Mouse (Mus musculus) limb, embryonic 14.5 days (tissue): ENCODE data around the gene Fam160b1. TPM values are rescaled to one million over a fixed set of nuclear protein-coding genes. Genes with fewer than 3 reads are reported as not detected.
A peak's percentile ranks its signal among the peaks of the same experiment; 100 is the strongest.

Experiments
- ATAC-seq: fragments of 200-750 bp; cut with Nextera tagmentation; 2 replicates; pipeline ENCODE4 v1.8.0; 2017; ENCODE audit warnings: low read depth, moderate number of reproducible peaks, moderate TSS enrichment; ENCODE audit not compliant: low FRiP score
- DNase-seq: peaks from one replicate; pipeline ENCODE4 v3.0.0-alpha.2; 2015; ENCODE audit warnings: low spot score
- H3K27ac ChIP-seq: fragments of 300-500 bp; sonication (generic); replicated peaks from 2 replicates; pipeline ENCODE4 v1.5.1; 2014; ENCODE audit warnings: low read depth, mild to moderate bottlenecking, low read length, moderate library complexity, mixed read lengths
- H3K27me3 ChIP-seq: fragments of 300-500 bp; sonication (generic); 2 replicates; pipeline ENCODE4 v1.6.1; 2014; ENCODE audit warnings: low read length, mixed read lengths; ENCODE audit not compliant: control insufficient read depth, insufficient read depth
- H3K36me3 ChIP-seq: fragments of 300-500 bp; sonication (generic); 2 replicates; pipeline ENCODE4 v1.6.1; 2014; ENCODE audit warnings: mild to moderate bottlenecking, low read length, moderate library complexity, mixed read lengths; ENCODE audit not compliant: control insufficient read depth, insufficient read depth
- H3K4me1 ChIP-seq: fragments of 300-500 bp; sonication (generic); 2 replicates; pipeline ENCODE4 v1.6.1; 2014; ENCODE audit warnings: antibody characterized with exemption, low read length, mixed read lengths; ENCODE audit not compliant: control insufficient read depth, insufficient read depth
- H3K4me2 ChIP-seq: fragments of 300-500 bp; sonication (generic); replicated peaks from 2 replicates; pipeline ENCODE4 v1.6.1; 2014; ENCODE audit warnings: low read depth, mild to moderate bottlenecking, low read length, moderate library complexity; ENCODE audit not compliant: severe bottlenecking
- H3K4me3 ChIP-seq: fragments of 300-500 bp; sonication (generic); replicated peaks from 2 replicates; pipeline ENCODE4 v1.5.1; 2014; ENCODE audit warnings: low read length
- H3K9ac ChIP-seq: fragments of 300-500 bp; sonication (generic); 2 replicates; pipeline ENCODE4 v1.6.1; 2014; ENCODE audit warnings: mild to moderate bottlenecking, low read depth, low read length, moderate library complexity; ENCODE audit not compliant: severe bottlenecking
- H3K9me3 ChIP-seq: fragments of 300-500 bp; sonication (generic); 2 replicates; pipeline ENCODE4 v1.6.1; 2016; ENCODE audit warnings: low read length; ENCODE audit not compliant: control insufficient read depth
- POLR2A ChIP-seq: fragments of 200-500 bp; IDR thresholded peaks from 2 replicates; pipeline ENCODE4 v1.8.0; 2012; ENCODE audit warnings: inconsistent platforms, mild to moderate bottlenecking, moderate library complexity, borderline replicate concordance; ENCODE audit not compliant: insufficient read depth, insufficient read length; ENCODE audit errors: extremely low read depth
- WGBS: fragments of 180-500 bp; shearing (Covaris S2); extraction: QIAGEN DNeasy Blood & Tissue Kit; methylation state at CpG from one replicate; pipeline ENCODE4 v1.1.7; 2014; 5-methylcytosine and 5-hydroxymethylcytosine counted together
- polyA plus RNA-seq, 2 experiments: library from polyadenylated mRNA; depleted of rRNA in 1 of 2; stranded (reverse) in 1 of 2; unstranded in 1 of 2; fragments of >200 nt; fragmentation: Nextera tagmentation in 1 of 2; extraction: Ambion mirVana in 1 of 2; gene quantifications; 2 replicates each; pipeline versions ENCODE4 v1.2.1 to v1.2.3; 2012 to 2014

Gene Fam160b1
- polyA plus RNA-seq, 2 experiments, result 19.3 to 23.0 TPM

DNA sequence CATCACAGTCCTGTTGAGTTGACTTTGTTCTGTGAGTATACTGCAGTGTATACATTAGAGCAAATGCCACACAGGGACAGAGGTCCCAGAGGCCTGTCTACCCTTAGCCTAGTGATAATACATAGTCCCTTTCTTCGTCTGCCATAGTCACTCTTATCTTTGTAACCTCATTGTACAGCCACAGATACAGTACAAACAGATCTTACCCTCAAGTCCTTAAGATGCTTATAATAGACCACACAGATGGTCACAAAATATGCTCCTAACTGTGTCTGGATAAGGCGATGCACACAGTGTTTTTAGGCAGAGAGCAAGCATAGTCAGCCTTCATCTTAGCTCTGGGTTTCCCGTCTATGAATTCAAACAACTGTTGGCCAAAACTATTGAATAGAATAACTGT lies 43.9 kb upstream of the Fam160b1 start:
- WGBS, result 84% methylated on average over 3 of the region's 3 CpGs
- peaks cover 28% of the 10 kb centered on the region; the same call in 1 of the 2 replicates for H3K27me3 ChIP-seq
- no peaks in the 10 kb centered on the region for H3K36me3 ChIP-seq
- no peak for ATAC-seq
- no peak overlapping the region for H3K9ac ChIP-seq
- H3K4me1 ChIP-seq, result peaks cover 10% of the 10 kb centered on the region
- H3K4me2 ChIP-seq, result no peak overlapping the region
- no peak overlapping the region for H3K27ac ChIP-seq
- no peak overlapping the region for H3K4me3 ChIP-seq
- TF ChIP-seq POLR2A, result no peak
- no peak for DNase-seq
- H3K9me3 ChIP-seq, result no peaks in the 10 kb centered on the region

DNA sequence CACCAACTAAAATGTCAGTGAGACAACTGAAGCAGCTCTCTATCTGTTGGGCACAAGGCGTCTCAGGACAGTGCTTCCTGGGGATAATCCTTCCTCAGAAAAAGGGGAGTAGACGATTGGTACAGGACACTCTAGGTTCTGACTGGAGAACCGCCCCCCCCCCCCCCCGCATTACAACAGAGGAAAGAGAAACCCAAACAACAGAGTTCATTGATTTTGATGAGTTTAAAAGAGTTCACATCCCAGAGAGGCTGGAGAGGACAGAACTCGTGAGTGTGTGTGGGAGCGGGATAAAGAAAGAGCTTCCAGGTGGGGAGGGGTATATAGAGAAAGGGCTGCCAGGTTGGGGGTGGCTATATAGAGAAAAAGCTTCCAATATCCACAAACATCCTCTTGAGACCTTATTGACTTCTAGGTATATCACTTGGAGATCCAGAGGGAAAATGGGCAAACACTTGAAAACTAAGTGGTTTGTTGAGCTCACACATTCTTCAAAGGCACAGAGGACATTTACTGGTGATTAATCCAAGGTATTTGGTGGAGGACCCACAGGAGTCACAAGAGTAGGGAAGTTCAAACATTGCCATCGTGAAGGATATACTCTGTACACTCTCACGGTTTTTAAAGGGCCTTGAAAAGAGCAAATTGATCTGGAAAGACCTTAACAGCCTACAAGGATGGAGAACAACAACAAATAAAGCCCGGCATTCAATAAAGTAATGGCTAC lies 39.7 kb upstream of the Fam160b1 start:
- H3K4me1 ChIP-seq, result no peaks in the 10 kb centered on the region
- DNase-seq, result no peak

DNA sequence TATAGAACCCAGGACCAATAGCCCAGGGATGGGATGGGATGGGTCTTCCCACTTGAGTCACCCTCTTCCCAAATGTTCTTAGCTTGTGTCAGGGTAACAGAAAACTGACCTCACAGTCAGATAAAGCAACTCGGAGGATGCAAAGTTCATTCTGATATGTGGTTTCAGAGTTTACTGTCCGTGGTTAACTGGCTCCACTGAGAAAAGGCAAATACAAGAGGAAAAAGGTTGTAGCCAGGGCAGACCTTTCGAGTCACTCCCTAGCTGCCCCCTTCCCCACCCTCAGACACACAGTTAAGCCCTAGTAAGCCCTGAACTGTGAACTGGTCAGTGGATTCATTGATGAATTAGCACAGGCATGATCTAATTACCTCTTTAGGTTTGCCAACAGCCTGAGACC lies 38.6 kb upstream of the Fam160b1 start:
- no peak for ATAC-seq

More for the DNA sequence above, 39.7 kb upstream of the Fam160b1 start:
- WGBS, result 83% methylated on average over 9 of the region's 9 CpGs
- no peak for ATAC-seq
- H3K36me3 ChIP-seq, result no peaks in the 10 kb centered on the region
- TF ChIP-seq POLR2A, result no peak
- no peaks in the 10 kb centered on the region for H3K27me3 ChIP-seq
- H3K4me3 ChIP-seq, result no peak overlapping the region
- H3K9ac ChIP-seq, result no peak overlapping the region
- H3K4me2 ChIP-seq, result no peak overlapping the region
- H3K27ac ChIP-seq, result no peak overlapping the region
- H3K9me3 ChIP-seq, result no peaks in the 10 kb centered on the region

DNA sequence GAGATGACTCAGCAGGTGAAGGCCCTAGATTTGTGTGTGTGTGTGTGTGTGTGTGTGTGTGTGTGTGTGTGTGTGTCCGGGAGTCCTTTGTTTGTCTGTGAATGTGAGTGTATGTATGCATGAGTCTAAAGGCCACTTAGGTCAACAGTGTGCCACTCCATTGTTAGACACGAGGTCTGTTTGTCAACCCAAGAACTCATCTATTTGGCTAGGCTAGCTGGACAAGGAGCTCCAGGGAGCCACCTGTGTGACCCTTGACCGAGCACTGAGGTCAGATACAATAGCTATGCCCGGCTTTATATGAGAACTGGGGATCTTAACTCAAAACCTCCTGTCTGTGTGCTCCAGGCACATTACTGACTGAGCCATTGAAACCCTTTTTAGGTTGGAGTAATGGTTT lies 38.0 kb upstream of the Fam160b1 start:
- Histone ChIP-seq H3K4me1 (no peaks in the 10 kb centered on the region), H3K9me3 (no peaks in the 10 kb centered on the region), H3K9ac (no peak overlapping the region), H3K27ac (no peak overlapping the region), H3K27me3 (no peaks in the 10 kb centered on the region), H3K4me3 (no peak overlapping the region), H3K36me3 (no peaks in the 10 kb centered on the region), H3K4me2 (no peak overlapping the region)
- DNase-seq (no peak), ATAC-seq (no peak)
- 86% methylated on average over 4 of the region's 4 CpGs for WGBS
- no peak for TF ChIP-seq POLR2A

More for the DNA sequence above, 38.6 kb upstream of the Fam160b1 start:
- 80% methylated on average over 3 of the region's 3 CpGs for WGBS
- Histone ChIP-seq H3K9ac (no peak overlapping the region), H3K36me3 (no peaks in the 10 kb centered on the region), H3K27ac (no peak overlapping the region), H3K4me1 (no peaks in the 10 kb centered on the region), H3K4me3 (no peak overlapping the region), H3K9me3 (no peaks in the 10 kb centered on the region), H3K27me3 (no peaks in the 10 kb centered on the region), H3K4me2 (no peak overlapping the region)
- DNase-seq, result no peak
- no peak for TF ChIP-seq POLR2A

DNA sequence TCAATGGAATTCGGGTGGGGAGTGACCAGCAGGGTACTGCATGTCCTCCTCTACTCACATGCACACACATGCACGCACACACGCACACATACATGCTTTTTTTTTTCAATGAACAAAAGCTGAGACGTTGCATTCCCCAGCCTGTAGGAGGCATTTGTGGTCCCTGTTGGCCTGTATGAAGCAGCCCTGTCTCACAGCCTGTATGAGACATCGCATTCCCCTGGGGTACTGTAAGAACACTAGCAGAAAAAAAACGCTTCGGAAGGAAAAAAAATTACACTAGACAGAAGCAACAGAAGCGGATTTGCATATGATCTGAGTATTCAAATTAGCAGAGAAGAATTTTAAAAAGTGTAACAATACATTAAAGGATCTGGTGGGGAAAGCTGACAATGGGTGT lies 37.4 kb upstream of the Fam160b1 start:
- H3K27me3 ChIP-seq, result no peaks in the 10 kb centered on the region
- H3K4me2 ChIP-seq, result no peak overlapping the region
- no peak for TF ChIP-seq POLR2A
- H3K4me1 ChIP-seq, result no peaks in the 10 kb centered on the region
- H3K9me3 ChIP-seq, result no peaks in the 10 kb centered on the region
- no peak overlapping the region for H3K4me3 ChIP-seq
- WGBS, result 81% methylated on average over 8 of the region's 8 CpGs
- H3K9ac ChIP-seq, result no peak overlapping the region
- no peaks in the 10 kb centered on the region for H3K36me3 ChIP-seq
- ATAC-seq (no peak), DNase-seq (no peak)
- H3K27ac ChIP-seq, result no peak overlapping the region

DNA sequence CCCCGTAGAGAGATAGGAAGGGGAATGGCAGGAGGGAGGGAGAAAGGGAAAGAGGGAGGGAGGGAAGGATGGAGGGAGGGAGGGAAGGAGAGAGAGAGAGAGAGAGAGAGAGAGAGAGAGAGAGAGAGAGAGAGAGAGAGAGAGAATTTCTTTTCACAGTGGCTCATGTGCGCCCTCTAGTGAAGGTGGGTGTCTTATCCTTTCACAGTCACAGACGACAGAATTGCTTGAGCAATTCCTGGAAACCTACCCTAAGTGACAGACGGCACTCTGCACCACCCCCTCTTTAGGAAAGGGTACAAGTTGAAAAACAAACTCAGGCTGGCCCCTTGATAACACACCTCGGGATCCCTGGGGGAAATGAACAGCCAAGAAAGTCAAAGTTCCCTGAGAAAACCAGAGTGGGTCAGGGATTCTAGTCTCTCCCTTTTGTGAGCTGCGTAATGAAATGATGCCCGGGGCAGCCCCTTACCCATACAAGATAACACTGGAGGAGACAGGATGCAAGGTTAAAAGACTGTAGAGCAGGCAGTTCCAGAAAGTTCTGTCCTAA lies 34.7 kb upstream of the Fam160b1 start:
- DNase-seq, result peak; percentile 71
- Histone ChIP-seq H3K4me1 (no peaks in the 10 kb centered on the region), H3K4me2 (no peak overlapping the region), H3K27ac (no peak overlapping the region), H3K9ac (no peak overlapping the region), H3K27me3 (no peaks in the 10 kb centered on the region), H3K4me3 (no peak overlapping the region), H3K36me3 (no peaks in the 10 kb centered on the region), H3K9me3 (no peaks in the 10 kb centered on the region)
- 31% methylated on average over 7 of the region's 7 CpGs for WGBS
- no peak for TF ChIP-seq POLR2A
- ATAC-seq, result no peak
